Mouse (Mus musculus) left cerebral cortex, adult 18-20 months (tissue): Measurements from ENCODE around the gene Evi2a. TPM values are rescaled to one million over a fixed set of nuclear protein-coding genes. Genes with fewer than 3 reads are reported as not detected.

ENCODE experiments used
- DNase-seq, 2 experiments: peaks; one replicate each; pipeline ENCODE4 v3.0.0; 2021 to 2022; ENCODE audit warnings: low spot score in 2 of 2, mixed read lengths in 1 of 2
- long read RNA-seq, 2 experiments: library from polyadenylated mRNA; stranded (forward); transcript quantifications; one replicate each; pipeline ENCODE4 v2.0.0; 2021
- total RNA-seq, 2 experiments: library from RNA; stranded (reverse); gene quantifications; 2 replicates each; pipeline ENCODE4 v1.2.3; 2021

Gene Evi2a
- 10 to 100 TPM; 14.1 to 20.0 TPM for total RNA-seq
- long read RNA-seq, experiment 1, transcript Evi2a-205 (2 exons, 2,289 nt), result minor isoform, 6 of 41 reads
- long read RNA-seq, experiment 1, transcript Evi2a-201 (2 exons, 1,463 nt), result major isoform, 32 of 41 reads
- long read RNA-seq, experiment 1, partial matches to known transcripts, result 0 of 41 reads
- long read RNA-seq, experiment 1, other reads (novel, unspliced or antisense), result 3 of 41 reads
- long read RNA-seq, experiment 2, transcript Evi2a-201 (2 exons, 1,463 nt), result major isoform, 15 of 21 reads
- long read RNA-seq, experiment 2, partial matches to known transcripts, result 0 of 21 reads
- long read RNA-seq, experiment 2, other reads (novel, unspliced or antisense), result 4 of 21 reads

DNA sequence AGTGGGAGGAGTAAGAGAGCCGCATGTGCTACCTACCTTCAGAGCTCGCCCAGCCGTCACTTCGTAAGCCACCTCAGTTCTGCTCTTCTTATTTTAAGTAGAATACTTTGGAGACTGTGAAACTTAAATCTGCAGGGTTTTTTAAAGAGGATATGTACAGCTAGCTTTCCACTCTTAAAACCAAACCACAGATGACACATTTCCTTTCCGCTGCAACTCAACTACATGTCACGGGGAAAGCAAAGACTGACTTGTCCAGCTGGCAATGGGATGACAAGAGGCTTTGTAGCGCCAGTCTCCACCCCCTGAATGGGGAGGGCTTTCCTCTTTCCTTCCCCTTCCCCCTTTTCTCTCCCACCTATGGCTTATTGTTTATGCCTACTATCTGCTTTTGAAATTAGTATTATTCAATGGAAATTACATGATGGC lies at the start of gene Evi2a, which contains the start of gene Evi2:
Gene Evi2a, minus strand, starts transcription at position 277 of the 429 bp plus-strand sequence.
Gene Evi2, minus strand, starts transcription at position 257 of the 429 bp plus-strand sequence.
- peak; percentile 30 for DNase-seq

DNA sequence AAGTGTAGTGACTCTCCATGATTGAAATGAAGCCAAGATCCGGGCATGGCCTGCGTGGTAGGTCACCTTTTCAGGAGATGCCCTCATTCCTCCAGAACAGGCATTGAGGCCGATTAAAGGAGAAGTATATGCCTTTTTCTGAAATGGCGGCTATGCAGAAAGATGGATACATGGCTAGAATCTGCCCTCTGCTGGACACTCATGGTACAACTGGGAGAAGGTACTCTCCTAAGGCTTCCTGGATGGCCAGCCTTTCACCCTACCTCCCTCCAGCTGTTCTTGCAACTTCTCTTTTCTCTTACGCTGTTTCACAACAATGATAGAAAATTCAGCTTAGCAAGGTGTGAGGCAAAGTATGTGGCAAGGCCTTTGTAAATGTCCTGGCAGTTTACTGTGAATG lies 47.3 kb upstream of the Evi2a start:
- DNase-seq, result peak; percentile 82 to 92

DNA sequence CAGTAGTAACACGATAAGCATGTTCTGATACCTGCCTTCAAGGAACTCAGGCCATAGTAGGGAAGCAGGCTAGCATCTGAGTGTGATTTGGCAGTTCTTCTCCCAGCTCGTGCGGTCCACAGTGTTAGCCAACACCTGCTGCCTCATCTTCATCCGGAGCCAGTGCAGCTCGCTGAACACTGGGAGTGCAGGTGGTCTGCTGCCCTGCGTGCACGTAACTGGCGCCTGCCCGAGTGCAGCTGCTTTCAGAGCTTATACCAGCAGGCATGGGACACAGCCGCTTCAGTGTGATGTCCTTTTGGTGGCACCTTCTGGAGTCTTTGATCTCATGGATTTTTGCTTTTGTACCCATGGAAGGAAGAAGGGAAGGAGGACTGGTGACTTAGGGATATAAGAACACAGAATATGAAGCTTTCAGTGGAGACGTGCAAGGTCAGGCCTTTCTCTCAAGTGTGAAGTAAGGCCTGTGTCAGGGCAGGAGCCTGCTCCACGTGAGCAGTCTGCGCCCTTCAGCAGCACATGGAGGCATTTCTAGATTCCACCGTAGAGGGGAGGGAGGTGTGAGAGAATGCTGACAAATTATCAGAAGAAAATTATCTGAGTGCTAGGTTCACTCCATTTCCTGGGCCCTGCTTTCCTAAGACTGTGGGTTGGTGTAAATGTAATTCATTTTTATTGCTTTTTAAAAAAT lies 45.1 kb upstream of the Evi2a start:
- DNase-seq, result no peak

DNA sequence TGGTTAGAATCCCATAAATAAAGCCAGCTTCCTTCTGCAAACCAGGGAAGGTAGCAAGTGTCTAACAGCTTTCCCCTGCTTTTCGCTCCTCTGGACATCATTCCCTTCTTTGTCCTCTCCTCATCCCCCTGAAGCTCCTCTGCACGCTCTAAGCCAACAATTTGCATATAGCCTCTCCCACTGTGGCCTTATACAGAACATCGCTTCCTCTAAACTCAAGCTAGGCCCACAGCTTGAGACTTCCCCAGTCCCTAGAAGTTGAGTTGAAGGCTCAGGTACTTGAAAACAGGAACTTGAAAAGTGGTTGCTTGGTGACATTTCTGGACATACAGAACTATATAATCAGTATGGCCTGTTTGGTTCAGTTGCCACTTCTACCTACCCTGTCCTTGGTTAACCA lies 43.4 kb upstream of the Evi2a start:
- no peak for DNase-seq

DNA sequence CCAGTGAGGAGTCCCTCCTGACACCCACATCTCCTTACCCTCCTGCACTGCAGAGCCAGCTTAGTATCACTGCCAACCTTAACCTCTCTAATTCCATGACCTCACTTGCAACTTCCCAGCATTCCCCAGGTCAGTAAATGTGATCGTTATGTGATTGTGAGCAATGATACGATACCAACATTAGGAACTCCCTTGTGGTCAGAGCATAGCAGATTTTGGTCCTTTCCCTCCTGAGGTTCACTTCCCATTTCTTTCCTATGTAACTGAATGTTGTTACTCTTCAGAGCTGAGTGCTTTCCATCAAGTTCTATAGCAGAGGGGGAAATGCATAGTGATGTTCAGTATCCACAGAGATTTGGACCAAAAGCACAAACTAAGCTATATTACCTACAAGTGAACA lies 39.9 kb upstream of the Evi2a start:
- no peak for DNase-seq

DNA sequence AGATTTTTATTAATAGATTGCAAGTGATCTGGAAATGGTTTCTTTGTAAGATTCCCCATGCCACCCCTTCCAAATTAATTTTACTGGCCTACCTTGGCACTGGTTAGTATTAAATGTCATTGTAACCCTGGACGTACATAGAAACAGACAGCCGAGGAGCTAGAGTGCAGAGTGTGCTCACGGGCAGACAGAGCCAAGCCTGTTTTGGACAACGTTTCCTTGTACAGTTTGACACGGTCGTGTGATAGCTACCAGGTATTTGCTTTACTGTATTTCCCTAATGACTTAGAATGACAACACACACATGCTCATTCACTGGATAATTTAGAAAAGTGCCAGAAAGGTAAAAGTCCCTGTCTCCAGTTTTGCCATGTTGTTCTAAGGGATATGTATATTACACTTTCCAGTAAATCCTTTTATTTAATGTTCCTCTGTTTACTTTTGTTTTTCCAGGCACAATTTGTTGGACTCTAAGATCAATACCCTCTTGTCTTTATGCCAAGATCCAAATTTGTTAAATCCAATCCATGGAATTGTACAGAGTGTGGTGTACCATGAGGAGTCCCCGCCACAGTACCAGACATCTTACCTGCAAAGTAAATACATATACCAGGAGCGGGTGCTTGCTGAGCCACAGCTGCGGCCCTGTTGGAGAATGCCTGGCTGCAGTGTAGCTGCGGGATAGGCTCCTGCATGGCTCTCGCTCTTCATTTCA lies 37.9 kb upstream of the Evi2a start:
- no peak for DNase-seq

DNA sequence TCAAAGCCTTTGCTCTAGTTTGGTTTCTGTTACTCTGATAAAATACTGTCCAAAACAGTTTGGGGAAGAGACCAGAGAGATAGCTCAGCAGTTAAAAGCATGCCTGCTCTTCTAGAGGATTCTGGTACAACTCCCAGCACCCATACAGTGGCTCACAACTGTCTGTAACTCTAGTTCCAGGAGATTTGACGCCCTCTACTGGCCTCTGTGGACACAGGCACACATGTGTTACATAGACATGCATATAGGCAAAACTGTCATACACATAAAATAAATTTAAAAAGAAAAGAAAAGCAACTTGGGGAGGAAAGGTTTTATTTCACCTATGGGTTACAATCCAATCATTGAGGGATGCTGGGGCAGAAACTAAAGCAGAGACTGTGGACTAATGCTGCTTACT lies 36.5 kb upstream of the Evi2a start:
- no peak for DNase-seq

DNA sequence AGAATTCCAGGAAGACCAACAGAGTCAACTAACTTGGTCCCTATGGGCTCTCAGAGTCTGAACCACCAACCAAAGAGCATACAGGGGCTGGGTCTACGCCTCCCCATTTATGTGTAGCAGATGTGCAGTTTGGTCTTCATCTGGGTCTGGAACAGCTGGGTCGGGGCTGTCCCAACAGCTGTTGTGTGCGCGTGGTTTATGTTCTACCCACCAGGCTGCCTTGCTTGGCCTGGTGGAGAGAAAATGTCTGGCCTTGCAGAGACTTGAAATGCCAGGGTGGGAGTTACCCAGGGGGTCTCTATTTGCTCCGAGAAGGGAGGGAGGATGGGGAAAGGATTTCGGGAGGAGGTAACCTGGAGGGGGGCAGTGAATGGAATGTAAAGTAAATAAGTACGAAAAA lies 33.1 kb upstream of the Evi2a start:
- no peak for DNase-seq

DNA sequence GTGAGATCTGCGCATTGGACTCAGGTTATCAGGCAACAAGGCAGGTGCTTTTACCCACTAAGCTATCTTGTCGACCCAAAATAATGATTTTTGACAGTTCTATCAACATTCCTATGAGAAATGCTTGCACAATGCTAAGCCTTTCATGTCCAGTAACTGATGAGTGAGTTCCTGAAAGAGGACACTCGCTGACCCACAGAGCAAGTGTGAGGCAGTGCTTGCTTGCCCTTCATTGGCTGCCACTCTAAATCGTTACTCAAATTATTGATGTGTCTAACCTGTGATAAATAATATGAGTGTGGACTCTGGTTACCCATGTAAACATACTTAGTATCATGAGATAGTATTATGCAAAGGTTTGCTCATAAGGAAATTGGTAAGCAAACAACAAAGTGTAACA lies 30.1 kb upstream of the Evi2a start:
- no peak for DNase-seq

DNA sequence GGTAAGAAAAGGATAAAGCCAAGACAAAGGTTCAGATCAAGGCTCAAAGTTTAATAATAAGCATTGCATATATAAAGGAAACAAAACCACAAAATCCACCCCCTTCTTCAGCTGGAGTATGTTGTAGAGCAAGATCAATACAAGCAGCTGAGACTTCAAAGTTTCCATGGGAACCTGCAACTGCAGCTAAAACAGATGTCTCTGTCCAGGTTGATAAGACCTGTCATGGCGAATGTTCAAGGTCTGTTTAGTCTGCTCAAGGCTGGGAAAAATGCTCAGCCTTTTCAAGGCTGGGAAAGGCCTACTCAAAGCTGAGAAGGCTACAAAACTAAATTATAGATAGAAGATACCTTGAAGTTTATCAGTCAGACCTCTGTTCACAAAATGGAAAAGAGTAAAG lies 22.2 kb upstream of the Evi2a start:
- no peak for DNase-seq

DNA sequence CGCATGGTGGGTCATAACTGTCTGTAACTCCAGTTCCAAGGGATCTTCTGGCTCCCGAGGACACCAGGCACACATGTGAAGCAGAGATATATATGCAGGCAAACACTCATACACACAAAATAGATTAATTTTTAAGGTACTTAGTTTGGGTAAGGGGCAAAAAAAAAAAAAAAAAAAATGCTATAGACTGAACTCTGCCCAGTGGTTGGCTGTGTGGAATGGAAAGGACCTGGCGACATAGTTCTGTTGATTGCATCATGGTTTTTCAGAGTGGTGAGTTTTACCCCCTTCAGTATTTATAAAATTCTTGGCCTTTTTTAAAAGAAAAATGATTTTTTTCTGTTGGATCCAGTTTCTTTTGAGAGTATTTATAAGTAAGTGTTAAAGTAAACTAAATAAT lies 5.9 kb upstream of the Evi2a start:
- no peak for DNase-seq

DNA sequence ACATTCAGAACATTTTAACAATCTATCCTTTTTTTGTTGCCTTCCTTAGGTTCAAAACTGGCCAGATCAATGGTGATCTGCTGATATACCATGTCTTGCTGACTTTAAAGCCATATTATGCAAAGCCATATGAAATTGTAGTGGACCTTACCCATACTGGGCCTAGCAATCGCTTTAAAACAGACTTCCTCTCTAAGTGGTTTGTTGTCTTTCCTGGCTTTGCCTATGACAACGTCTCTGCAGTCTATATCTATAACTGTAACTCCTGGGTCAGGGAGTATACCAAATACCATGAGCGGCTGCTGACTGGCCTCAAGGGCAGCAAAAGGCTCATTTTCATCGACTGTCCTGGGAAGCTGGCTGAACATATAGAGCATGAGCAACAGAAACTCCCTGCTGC lies 5.1 kb upstream of the Evi2a start:
- no peak for DNase-seq

DNA sequence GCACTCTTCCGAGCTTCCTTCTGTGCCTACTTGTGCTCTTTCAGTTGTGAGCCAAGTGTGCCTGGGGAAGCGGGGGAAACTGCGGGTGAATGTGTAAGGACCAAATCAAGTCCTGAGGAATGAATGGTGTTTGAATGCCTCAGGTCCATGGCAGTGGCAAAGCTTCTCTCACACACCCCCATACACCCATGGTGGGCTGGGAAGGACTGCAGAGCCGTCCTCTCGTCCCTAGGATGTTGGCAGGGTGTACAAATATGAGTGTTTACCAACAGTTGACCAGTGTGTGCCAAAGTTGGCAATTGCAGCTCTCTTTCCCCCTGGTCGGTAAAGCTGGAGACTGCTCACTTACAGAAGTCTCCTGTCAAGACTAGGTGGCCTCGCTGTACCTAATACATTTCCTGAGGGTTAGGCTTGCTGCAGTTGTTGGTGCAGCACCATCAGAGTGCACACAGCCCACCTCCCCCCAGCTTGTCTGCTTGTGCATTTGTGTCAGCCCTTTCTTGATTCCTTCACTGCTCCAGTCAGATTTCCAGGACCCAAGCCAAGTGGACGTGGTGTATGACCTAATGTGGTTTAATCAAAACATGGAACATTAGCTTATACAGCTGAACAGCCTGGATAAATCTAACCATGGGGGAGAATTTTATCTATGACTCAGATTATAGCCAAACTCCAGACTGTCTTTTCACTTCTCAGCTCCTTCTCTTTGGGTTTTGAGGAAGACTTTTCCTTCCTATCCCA lies 3.7 kb upstream of the Evi2a start:
- DNase-seq, result no peak

DNA sequence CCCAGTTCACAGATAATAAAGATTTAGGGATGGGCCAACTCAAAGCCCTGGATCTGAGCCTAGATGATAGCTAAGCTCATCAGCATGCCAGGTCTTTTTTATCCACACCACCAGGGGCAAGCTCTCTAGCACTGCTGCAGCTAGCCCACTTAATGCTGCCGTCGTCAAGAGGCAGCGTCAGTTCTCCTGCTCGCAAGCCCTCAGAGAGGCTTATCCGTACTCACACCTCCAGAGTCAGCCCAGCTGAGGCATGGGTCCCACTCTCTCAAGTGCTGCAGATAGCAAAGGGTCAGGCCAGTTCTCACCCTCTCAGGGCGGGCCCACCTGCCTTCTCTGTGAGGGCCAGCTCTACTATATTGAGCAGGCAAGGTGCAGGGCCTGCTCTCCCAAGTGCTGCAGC lies 2.9 kb upstream of the Evi2a start:
- DNase-seq, result no peak

DNA sequence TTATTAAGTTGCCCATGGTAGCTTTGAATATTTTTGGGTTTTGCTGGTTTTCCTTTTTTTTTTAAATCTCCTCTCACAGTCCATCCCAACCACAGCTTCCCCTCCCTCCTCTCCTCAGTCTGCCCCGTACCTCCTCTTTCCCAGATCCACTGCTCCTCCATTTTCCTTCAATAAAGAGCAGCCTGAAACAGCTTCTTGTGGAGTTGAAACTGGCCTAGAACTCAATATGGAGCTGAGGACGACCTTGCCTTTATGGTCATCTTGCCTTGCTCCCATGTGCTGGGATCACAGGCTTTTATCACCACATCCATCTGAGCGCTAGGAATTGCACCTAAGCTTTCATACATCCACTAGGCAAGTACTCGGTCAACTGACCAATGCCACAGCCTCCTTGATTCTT lies 1.1 kb upstream of the Evi2a start:
- no peak for DNase-seq

DNA sequence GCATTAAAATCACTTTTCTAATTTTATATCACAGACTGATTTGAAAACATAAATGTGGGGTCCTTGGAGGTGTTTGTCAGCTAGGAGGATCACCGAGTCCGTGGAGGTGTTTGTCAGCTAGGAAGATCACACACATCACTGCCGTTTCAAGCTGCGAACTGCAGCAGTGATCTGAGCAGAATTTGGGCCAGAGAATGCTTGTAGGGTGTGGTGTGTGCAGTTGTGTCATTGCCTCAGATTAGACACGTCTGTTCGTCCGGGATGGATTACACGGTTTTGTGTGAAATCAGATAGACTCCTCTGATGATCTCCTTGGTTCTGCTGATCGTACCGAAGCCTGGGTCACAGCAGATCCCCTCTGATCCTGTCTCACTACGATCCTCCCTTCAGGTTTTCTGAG lies 365 bp upstream of the Evi2a start:
- DNase-seq, result no peak

DNA sequence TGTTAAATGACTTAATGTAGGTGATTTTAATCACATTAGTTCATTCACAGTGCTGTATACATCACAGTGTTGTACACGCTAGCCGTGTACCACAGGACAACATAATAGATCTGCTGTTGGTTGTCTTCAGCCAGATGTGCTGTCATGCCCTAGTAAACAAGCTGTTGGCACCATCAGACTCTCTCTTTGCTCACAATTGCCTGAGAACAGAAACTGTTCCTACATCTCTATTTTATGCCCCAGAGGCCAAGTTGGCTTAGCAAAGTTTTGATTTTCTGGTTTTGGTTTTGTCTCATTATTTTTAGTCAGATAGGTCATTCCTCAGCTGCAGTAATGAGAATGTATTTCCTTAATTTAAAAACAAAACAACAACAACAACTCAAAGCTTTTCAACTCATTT lies 673 bp downstream of the Evi2a start:
- no peak for DNase-seq

DNA sequence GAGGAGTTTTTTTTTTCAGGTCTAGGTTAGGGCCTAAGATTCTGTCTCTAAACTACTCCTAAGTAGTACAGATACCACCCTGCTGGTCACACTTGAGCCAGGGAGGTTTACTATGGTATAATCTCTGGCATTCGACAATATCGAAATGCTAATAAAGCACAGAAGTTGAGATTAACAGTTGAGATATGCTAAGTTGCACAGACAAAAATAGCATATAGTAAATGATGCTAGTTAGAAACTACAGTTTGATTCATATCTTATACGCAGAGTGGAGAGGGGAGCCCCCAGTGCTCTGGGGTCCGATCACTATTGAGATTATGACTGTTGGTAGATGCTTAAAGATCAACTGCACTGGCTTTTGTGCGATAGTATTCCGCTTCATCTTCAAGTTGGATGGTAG lies 1.2 kb downstream of the Evi2a start:
- no peak for DNase-seq

DNA sequence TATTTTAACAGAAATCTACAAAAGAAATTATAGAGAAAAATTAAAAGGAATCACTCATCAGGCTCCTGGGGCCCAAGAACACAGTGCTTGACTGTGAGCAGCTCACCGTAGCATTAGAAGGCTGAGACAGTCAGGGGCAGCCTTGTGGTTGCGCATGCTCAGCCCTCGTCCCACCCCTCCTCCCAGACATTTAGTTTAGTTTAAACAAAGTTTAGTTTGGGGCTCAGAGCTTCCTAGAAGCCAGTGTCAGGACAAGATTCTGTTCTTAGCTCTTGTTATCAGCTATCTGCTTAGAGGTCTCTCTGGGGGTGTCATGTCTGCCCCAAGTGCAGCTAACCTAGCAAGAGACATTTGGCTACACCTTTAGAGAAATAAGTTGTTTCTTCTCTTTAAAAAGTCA lies 1.8 kb downstream of the Evi2a start:
- DNase-seq, result no peak

DNA sequence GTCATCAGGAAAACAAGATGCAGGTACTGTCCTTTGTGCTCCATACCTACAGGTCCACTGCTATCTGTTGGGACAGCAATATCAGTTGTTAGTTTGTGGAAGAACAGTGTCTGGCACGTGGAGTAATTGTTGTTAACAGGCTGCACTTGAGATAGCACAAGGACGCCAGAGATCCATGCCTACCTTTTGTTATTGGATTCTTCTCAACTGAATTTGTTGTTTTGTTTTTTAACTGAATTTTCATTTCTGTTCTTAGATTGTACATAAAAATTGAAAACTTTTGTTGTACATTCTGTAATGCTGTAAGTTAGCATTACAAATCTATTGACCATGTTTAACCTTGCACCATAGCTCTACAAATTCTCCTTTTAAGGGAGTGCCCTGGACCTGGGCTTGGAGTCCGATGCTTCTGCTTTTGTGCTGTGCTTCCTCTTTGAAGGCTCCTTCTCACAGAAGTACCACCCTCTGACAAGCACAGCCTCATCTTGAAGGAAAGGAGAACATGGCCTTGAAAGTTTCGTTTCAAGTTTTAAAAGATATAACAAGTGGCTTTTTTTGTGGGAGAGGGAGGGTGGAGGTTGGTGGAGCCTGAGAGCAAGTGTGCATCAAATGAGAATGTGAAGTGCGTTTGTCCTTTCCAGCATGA lies 2.5 kb downstream of the Evi2a start:
- DNase-seq, result no peak
